Mouse (Mus musculus) ES-E14 (cell line): Measurements from ENCODE around the gene Tagln3. TPM values are rescaled to one million over a fixed set of nuclear protein-coding genes. Genes with fewer than 3 reads are reported as not detected.

Experiments used
- DNase-seq: peaks from one replicate; pipeline ENCODE4 v3.0.0-alpha.2; 2013; ENCODE audit warnings: low read depth, low spot score
- H3K27ac ChIP-seq: 2 replicates; pipeline ENCODE4 v1.5.1; 2012; ENCODE audit warnings: low read depth, mild to moderate bottlenecking, low read length, moderate library complexity, mixed read lengths; ENCODE audit not compliant: poor library complexity, insufficient read depth, severe bottlenecking
- H3K36me3 ChIP-seq: 2 replicates; pipeline ENCODE4 v1.6.1; 2012; ENCODE audit warnings: mild to moderate bottlenecking, low read length, moderate library complexity, mixed read lengths; ENCODE audit not compliant: control insufficient read depth, poor library complexity, insufficient read depth, severe bottlenecking
- H3K4me1 ChIP-seq, 2 experiments: fragments of 150-350 bp in 1 of 2; sonication (generic) in 1 of 2; 2 replicates each; pipeline ENCODE4 v1.6.1; 2012; ENCODE audit warnings: low read length in 2 of 2, mild to moderate bottlenecking in 1 of 2, mixed read lengths in 1 of 2; ENCODE audit not compliant: control insufficient read depth in 2 of 2, insufficient read depth in 2 of 2, poor library complexity in 1 of 2
- H3K4me3 ChIP-seq, 2 experiments: fragments of 150-350 bp in 1 of 2; sonication (generic) in 1 of 2; 2 replicates each; pipeline ENCODE4 v1.5.1; 2012; ENCODE audit warnings: low read length in 2 of 2, low read depth in 1 of 2, mild to moderate bottlenecking in 1 of 2, mixed read lengths in 1 of 2; ENCODE audit not compliant: insufficient read depth in 1 of 2, poor library complexity in 1 of 2, severe bottlenecking in 1 of 2
- H3K9ac ChIP-seq: 2 replicates; pipeline ENCODE4 v1.6.1; 2012; ENCODE audit warnings: low read depth, mild to moderate bottlenecking, low read length, mixed read lengths; ENCODE audit not compliant: poor library complexity, insufficient read depth, severe bottlenecking
- H3K9me3 ChIP-seq: fragments of 150-350 bp; sonication (generic); 2 replicates; pipeline ENCODE4 v1.6.1; 2012; ENCODE audit warnings: low read depth, mild to moderate bottlenecking, low read length; ENCODE audit not compliant: control insufficient read depth, insufficient read depth
- CHD2 ChIP-seq: IDR thresholded peaks from 2 replicates; pipeline ENCODE4 v1.6.1; 2014; ENCODE audit warnings: mild to moderate bottlenecking, low read depth, low read length, inconsistent platforms
- HCFC1 ChIP-seq: IDR thresholded peaks from 2 replicates; pipeline ENCODE4 v1.6.1; 2012; ENCODE audit warnings: low read length, inconsistent platforms, borderline replicate concordance; ENCODE audit not compliant: insufficient read depth
- MAFK ChIP-seq: IDR thresholded peaks from 2 replicates; pipeline ENCODE4 v1.6.1; 2014; ENCODE audit warnings: mild to moderate bottlenecking, low read depth, low read length, inconsistent platforms; ENCODE audit not compliant: insufficient read depth
- ZC3H11A ChIP-seq: IDR thresholded peaks from 2 replicates; pipeline ENCODE4 v1.6.1; 2012; ENCODE audit warnings: low read depth, mild to moderate bottlenecking, inconsistent platforms, low read length, borderline replicate concordance
- ZNF384 ChIP-seq: IDR thresholded peaks from 2 replicates; pipeline ENCODE4 v1.6.1; 2012; ENCODE audit warnings: low read depth, low read length, inconsistent platforms
- in situ Hi-C, 2 experiments: fragments of 600-800 bp; cut with MboI; formaldehyde crosslinking; loops; one replicate each; pipeline ENCODE4 v1.15.1; 2025; ENCODE audit warnings: low sequenced_read_pairs in 2 of 2, inconsistent platforms in 1 of 2; ENCODE audit not compliant: unreplicated experiment in 2 of 2
- total RNA-seq: library from RNA; depleted of rRNA; stranded (reverse); fragments of 300-350 nt; gene quantifications from 2 replicates; pipeline ENCODE4 v1.2.3, GENCODE M21; 2012

Gene Tagln3
- total RNA-seq, 1 experiment: 5.1 TPM

GRCm38 (mm10) chr16:45699301-45699700 lies 25.1 kb downstream of the Tagln3 start:
- Histone ChIP-seq H3K4me1 (no peaks in the 10 kb centered on the region), H3K4me3 (no peak overlapping the region), H3K36me3 (no peaks in the 10 kb centered on the region), H3K9me3 (no peaks in the 10 kb centered on the region), H3K27ac (no peak overlapping the region), H3K9ac (no peak overlapping the region)
- no peak for DNase-seq
- in situ Hi-C loops: no loop called here
- no peak for TF ChIP-seq CHD2
- no peak for TF ChIP-seq ZNF384
- TF ChIP-seq MAFK: no peak
- no peak for TF ChIP-seq ZC3H11A
- TF ChIP-seq HCFC1: no peak

GRCm38 (mm10) chr16:45697996-45698395 lies 26.4 kb downstream of the Tagln3 start:
- Histone ChIP-seq H3K9ac (no peak overlapping the region), H3K9me3 (no peaks in the 10 kb centered on the region), H3K4me3 (no peak overlapping the region), H3K27ac (no peak overlapping the region), H3K4me1 (no peaks in the 10 kb centered on the region), H3K36me3 (no peaks in the 10 kb centered on the region)
- DNase-seq: no peak
- TF ChIP-seq MAFK (no peak), ZC3H11A (no peak), ZNF384 (no peak), HCFC1 (no peak), CHD2 (no peak)
- in situ Hi-C loops: no loop called here

- Histone ChIP-seq H3K4me1 (no peaks in the 10 kb centered on the region), H3K27ac (no peak overlapping the region), H3K36me3 (no peaks in the 10 kb centered on the region), H3K9me3 (no peaks in the 10 kb centered on the region), H3K9ac (no peak overlapping the region), H3K4me3 (no peak overlapping the region)
- TF ChIP-seq HCFC1 (no peak), CHD2 (no peak), MAFK (no peak), ZNF384 (no peak), ZC3H11A (no peak)
- DNase-seq: no peak
- in situ Hi-C loops: no loop called here
Observed at GRCm38 (mm10) chr16:45695445-45696160, 28.8 kb downstream of the Tagln3 start.

GRCm38 (mm10) chr16:45693558-45693957 lies 30.9 kb downstream of the Tagln3 start, which contains the start of gene Tmprss7:
Gene Tmprss7, minus strand, starts transcription at chr16:45693658.
- H3K9me3 ChIP-seq: no peaks in the 10 kb centered on the region
- H3K4me3 ChIP-seq: no peak within 1 kb of the TSS
- in situ Hi-C loops: no loop called here
- H3K4me1 ChIP-seq: no peaks in the 10 kb centered on the region
- H3K36me3 ChIP-seq: no peaks in the 10 kb centered on the region
- no peak within 1 kb of the TSS for H3K9ac ChIP-seq
- DNase-seq: no peak
- TF ChIP-seq HCFC1: no peak
- no peak for TF ChIP-seq CHD2
- no peak for TF ChIP-seq ZC3H11A
- no peak for TF ChIP-seq ZNF384
- TF ChIP-seq MAFK: no peak
- H3K27ac ChIP-seq: no peak within 1 kb of the TSS

- no peak for DNase-seq
- Histone ChIP-seq H3K9ac (no peak overlapping the region), H3K9me3 (no peaks in the 10 kb centered on the region), H3K4me1 (no peaks in the 10 kb centered on the region), H3K27ac (no peak overlapping the region), H3K36me3 (no peaks in the 10 kb centered on the region), H3K4me3 (no peak overlapping the region)
- TF ChIP-seq ZC3H11A: no peak
- TF ChIP-seq MAFK: no peak
- TF ChIP-seq CHD2: no peak
- TF ChIP-seq HCFC1: no peak
- TF ChIP-seq ZNF384: no peak
- in situ Hi-C loops: no loop called here
Observed at GRCm38 (mm10) chr16:45692851-45693250, 31.6 kb downstream of the Tagln3 start.
